Mouse (Mus musculus) lung, embryonic 16.5 days (tissue): ENCODE data around the gene Phf5a. TPM values are rescaled to one million over a fixed set of nuclear protein-coding genes. Genes with fewer than 3 reads are reported as not detected.

ENCODE experiments used
- ATAC-seq: fragments of 200-750 bp; cut with Nextera tagmentation; 2 replicates; pipeline ENCODE4 v1.8.0; 2017; ENCODE audit warnings: low read depth, mild to moderate bottlenecking, moderate library complexity
- H3K27ac ChIP-seq: fragments of 300-500 bp; sonication (generic); 2 replicates; pipeline ENCODE4 v1.5.1; 2014; ENCODE audit warnings: mild to moderate bottlenecking, control low read depth, low read length
- H3K27me3 ChIP-seq: fragments of 300-500 bp; sonication (generic); 2 replicates; pipeline ENCODE4 v1.6.1; 2014; ENCODE audit warnings: low read depth, low read length, mixed read lengths; ENCODE audit not compliant: control insufficient read depth, insufficient read depth
- H3K36me3 ChIP-seq: fragments of 300-500 bp; sonication (generic); 2 replicates; pipeline ENCODE4 v1.6.1; 2014; ENCODE audit warnings: low read length; ENCODE audit not compliant: control insufficient read depth, insufficient read depth
- H3K4me1 ChIP-seq: fragments of 300-500 bp; sonication (generic); replicated peaks from 2 replicates; pipeline ENCODE4 v1.6.1; 2014; ENCODE audit warnings: low read length, mixed read lengths; ENCODE audit not compliant: control insufficient read depth, insufficient read depth
- H3K4me2 ChIP-seq: fragments of 300-500 bp; sonication (generic); 2 replicates; pipeline ENCODE4 v1.6.1; 2014; ENCODE audit warnings: low read depth, low read length, control low read depth
- H3K4me3 ChIP-seq: fragments of 300-500 bp; sonication (generic); 2 replicates; pipeline ENCODE4 v1.5.1; 2014; ENCODE audit warnings: mild to moderate bottlenecking, low read length, control low read depth
- H3K9ac ChIP-seq: fragments of 300-500 bp; sonication (generic); 2 replicates; pipeline ENCODE4 v1.6.1; 2014; ENCODE audit warnings: low read length, control low read depth
- H3K9me3 ChIP-seq: fragments of 300-500 bp; sonication (generic); 2 replicates; pipeline ENCODE4 v1.6.1; 2016; ENCODE audit warnings: low read length; ENCODE audit not compliant: control insufficient read depth
- WGBS: fragments of 180-500 bp; shearing (Covaris S2); extraction: QIAGEN DNeasy Blood & Tissue Kit; methylation state at CpG from one replicate; pipeline ENCODE4 v1.1.7; 2014; 5-methylcytosine and 5-hydroxymethylcytosine counted together
- polyA plus RNA-seq: library from polyadenylated mRNA; unstranded; fragments of >200 nt; fragmentation: Nextera tagmentation; extraction: Ambion mirVana; gene quantifications from 2 replicates; pipeline ENCODE4 v1.2.1, GENCODE M21; 2015

Phf5a gene
- polyA plus RNA-seq, 1 experiment from 2014 or later = 146 TPM

DNA sequence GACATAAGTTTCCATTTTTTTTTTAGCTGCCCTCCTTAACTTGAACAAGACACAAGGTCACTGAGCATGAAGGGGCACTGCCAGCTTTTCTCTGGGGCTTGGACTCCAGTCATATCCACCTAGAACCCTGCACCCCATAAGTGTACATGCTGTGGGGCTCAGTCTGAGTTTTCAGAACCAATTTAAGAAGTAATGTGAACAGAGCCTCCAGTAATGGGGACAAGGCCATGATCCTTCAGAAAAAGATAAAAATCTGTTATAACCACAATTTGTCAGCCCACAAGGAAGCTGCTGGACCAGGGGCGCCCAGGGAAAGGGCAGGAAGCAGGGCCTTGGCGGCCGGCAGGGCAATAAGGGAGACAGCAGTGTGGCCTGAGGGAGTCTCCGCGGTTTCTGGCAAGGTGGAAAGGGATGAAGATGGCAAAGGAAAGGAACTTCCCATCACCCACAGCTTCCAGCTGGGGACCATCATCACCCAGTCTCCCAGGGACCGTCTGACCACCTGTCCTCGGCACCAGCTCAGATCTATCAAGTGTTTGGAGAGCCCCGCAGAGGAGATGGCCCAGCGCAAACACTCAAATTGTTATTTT lies 19.2 kb downstream of the Phf5a start:
- H3K4me2 ChIP-seq = no peak overlapping the region
- peaks cover 32% of the 10 kb centered on the region for H3K36me3 ChIP-seq
- ATAC-seq = no peak
- H3K27me3 ChIP-seq = no peaks in the 10 kb centered on the region
- H3K4me1 ChIP-seq = peaks cover 10% of the 10 kb centered on the region
- H3K9me3 ChIP-seq = no peaks in the 10 kb centered on the region
- H3K4me3 ChIP-seq = no peak overlapping the region
- 70% methylated on average over 9 of the region's 9 CpGs for WGBS
- H3K27ac ChIP-seq = no peak overlapping the region
- H3K9ac ChIP-seq = no peak overlapping the region

DNA sequence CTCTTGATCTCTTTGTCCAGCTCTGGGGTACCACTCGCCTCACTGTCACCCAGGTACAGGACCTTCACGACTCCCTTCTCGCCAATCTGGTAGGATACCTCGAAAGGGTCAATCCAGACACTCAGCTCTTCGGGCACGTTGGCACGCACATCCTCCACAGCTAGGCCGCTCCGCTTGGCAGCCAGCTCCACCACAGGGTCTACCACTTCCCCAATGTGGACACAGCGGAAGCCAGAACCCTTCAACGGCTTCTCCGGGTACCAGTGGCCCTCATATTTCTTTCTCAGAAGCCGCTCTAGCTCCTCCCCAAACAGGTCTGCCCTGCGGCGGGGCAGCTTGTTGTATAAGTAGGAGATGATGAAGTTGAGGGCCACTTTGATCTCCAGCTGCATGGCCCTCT lies 20.3 kb downstream of the Phf5a start:
- H3K4me1 ChIP-seq = peaks cover 10% of the 10 kb centered on the region
- H3K4me3 ChIP-seq = no peak overlapping the region
- H3K9ac ChIP-seq = no peak overlapping the region
- ATAC-seq = no peak
- H3K9me3 ChIP-seq = no peaks in the 10 kb centered on the region
- no peaks in the 10 kb centered on the region for H3K27me3 ChIP-seq
- no peak overlapping the region for H3K4me2 ChIP-seq
- H3K36me3 ChIP-seq = peaks cover 32% of the 10 kb centered on the region
- WGBS = 90% methylated on average over 15 of the region's 15 CpGs
- H3K27ac ChIP-seq = no peak overlapping the region

DNA sequence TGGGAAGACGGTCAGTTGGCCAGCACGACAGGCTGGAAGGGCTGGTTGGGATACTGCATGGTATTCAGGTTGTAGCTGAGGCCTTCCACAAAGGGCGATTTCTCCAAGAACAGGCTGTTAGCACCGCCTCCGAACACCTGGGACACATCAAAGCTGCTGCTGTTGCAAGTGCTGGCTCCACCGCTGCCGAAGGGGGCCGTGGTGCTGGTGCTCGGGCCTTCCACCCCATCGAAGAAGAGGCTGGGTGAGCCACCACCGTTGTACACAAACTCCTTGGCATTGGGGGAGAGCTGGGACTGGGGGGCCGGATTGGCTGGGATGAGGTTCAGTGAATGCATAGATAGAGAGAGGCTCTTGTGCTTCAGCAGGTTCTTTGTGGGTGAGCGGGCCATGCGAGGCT lies 21.0 kb downstream of the Phf5a start:
- H3K4me1 ChIP-seq = peaks cover 7% of the 10 kb centered on the region
- H3K27me3 ChIP-seq = no peaks in the 10 kb centered on the region
- no peaks in the 10 kb centered on the region for H3K9me3 ChIP-seq
- H3K4me2 ChIP-seq = no peak overlapping the region
- no peak overlapping the region for H3K27ac ChIP-seq
- no peak for ATAC-seq
- H3K9ac ChIP-seq = no peak overlapping the region
- H3K4me3 ChIP-seq = no peak overlapping the region
- H3K36me3 ChIP-seq = peaks cover 32% of the 10 kb centered on the region
- WGBS = 79% methylated on average over 14 of the region's 14 CpGs

DNA sequence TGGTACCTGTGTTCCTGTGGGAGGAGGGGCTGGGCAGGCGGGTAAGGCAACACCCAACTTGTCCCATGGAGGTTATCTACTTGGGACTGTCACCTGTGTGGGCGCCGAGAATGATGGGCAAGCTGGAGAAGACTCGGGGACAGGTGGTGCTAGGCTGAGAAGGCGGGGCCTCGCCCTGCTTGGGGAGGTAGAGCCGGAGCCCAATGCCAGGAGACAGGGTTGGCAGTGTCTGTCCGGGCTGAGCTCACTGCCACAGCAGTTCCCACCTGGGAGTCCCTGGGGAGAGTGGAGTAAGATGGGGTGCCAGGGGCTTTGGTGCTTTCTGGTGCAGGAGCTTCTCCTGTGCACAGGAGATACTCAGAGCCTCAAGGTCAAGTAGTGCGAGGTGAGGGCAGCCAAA lies 22.6 kb downstream of the Phf5a start:
- Histone ChIP-seq H3K4me1 (no peaks in the 10 kb centered on the region), H3K27ac (no peak overlapping the region), H3K36me3 (peaks cover 32% of the 10 kb centered on the region), H3K9me3 (no peaks in the 10 kb centered on the region), H3K4me3 (no peak overlapping the region), H3K27me3 (no peaks in the 10 kb centered on the region), H3K4me2 (no peak overlapping the region), H3K9ac (no peak overlapping the region)
- no peak for ATAC-seq
- 80% methylated on average over 9 of the region's 9 CpGs for WGBS

DNA sequence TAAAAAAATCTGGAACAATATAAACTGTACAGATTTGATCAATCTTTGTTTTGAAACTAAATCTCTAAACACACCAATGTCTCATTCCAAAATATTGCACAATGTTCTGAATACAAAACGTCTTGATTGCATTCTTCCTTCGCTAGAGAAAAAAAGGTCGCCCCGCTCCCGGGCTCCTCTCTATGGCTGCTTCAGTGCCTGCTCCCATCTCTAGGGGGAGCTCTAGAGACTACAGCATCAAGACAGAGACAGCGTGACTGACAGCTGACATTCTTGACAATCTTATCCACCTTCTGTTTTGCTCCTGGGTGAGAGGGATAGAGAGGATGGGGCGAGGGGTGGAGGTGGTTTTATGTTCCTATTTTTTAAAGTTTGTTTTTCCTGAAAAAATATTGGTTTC lies 23.4 kb downstream of the Phf5a start:
- ATAC-seq = peak; percentile 41; the same call in 1 of the 2 replicates
- Histone ChIP-seq H3K4me1 (no peaks in the 10 kb centered on the region), H3K4me3 (no peak overlapping the region), H3K9me3 (no peaks in the 10 kb centered on the region), H3K4me2 (no peak overlapping the region), H3K27ac (no peak overlapping the region), H3K27me3 (no peaks in the 10 kb centered on the region), H3K36me3 (peaks cover 27% of the 10 kb centered on the region), H3K9ac (no peak overlapping the region)
- WGBS = 29% methylated on average over 7 of the region's 7 CpGs

DNA sequence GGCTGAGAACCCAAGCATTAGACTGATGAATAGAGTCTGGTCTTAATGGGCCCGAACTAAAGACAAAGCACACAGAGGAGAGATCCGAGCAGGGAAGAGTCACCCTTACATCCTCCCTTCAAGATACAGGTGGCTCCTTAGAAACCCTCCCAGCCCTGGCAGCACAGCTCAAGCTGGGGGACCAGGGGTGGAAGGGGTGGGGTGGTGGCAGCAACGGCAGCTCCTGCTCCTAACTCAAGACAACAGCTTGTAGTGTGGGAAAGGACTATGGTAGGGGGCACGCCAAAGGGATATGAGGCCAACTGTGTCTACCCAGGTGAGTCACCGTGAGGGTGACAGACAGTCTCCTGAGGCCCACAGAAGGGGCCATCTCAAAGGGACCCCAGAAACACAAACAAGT lies 23.9 kb downstream of the Phf5a start:
- H3K27me3 ChIP-seq = no peaks in the 10 kb centered on the region
- WGBS = 83% methylated on average over 5 of the region's 5 CpGs
- H3K36me3 ChIP-seq = peaks cover 27% of the 10 kb centered on the region
- H3K4me3 ChIP-seq = no peak overlapping the region
- no peak overlapping the region for H3K4me2 ChIP-seq
- ATAC-seq = no peak
- no peaks in the 10 kb centered on the region for H3K4me1 ChIP-seq
- no peak overlapping the region for H3K9ac ChIP-seq
- H3K9me3 ChIP-seq = no peaks in the 10 kb centered on the region
- H3K27ac ChIP-seq = no peak overlapping the region

DNA sequence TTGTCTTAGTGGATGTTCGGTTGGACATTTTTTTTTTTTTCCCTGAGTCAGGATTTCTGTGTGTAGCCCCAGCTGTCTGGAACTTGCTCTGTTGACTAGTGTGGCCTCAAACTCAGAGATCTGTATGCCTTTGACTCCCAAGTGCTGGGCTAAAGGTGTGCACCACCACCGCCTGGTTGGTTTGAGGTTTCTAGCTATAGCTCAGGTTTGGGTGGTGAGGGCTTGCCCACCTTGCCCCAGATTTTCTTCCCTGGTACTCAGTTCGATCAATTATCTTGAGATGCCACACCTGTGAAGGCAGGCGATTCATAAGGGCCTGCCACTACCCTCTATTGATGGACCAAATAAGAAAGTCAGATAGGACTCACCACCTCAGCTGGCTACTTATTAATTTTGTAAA lies 24.6 kb downstream of the Phf5a start:
- H3K27ac ChIP-seq = no peak overlapping the region
- H3K36me3 ChIP-seq = peaks cover 27% of the 10 kb centered on the region
- H3K4me1 ChIP-seq = no peaks in the 10 kb centered on the region
- H3K27me3 ChIP-seq = no peaks in the 10 kb centered on the region
- no peak overlapping the region for H3K4me2 ChIP-seq
- H3K9ac ChIP-seq = no peak overlapping the region
- H3K4me3 ChIP-seq = no peak overlapping the region
- ATAC-seq = no peak
- 80% methylated on average over 4 of the region's 4 CpGs for WGBS
- H3K9me3 ChIP-seq = no peaks in the 10 kb centered on the region

DNA sequence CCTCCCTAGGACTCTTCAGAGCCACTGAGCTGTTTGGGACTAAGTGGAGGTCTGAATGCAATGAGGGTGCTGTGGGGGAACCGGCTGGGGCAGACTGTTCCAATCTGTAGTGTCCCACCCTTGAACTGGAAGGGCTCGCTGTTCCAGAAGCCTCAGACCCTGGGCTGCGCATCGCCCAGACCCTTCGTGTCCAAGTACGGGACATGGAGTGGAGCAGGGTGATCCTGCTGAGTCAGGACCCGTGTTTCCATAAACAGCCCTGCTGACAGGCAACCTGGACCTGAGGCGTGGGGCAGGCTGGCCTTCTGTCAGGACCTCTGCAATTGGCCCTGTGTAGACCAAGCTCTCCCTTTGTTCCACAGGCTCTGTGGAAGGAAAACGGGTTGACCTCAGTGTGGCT lies 25.0 kb downstream of the Phf5a start:
- Histone ChIP-seq H3K4me1 (no peaks in the 10 kb centered on the region), H3K36me3 (peaks cover 24% of the 10 kb centered on the region), H3K9me3 (no peaks in the 10 kb centered on the region), H3K27ac (no peak overlapping the region), H3K4me2 (no peak overlapping the region), H3K27me3 (no peaks in the 10 kb centered on the region), H3K4me3 (no peak overlapping the region), H3K9ac (no peak overlapping the region)
- WGBS = 80% methylated on average over 9 of the region's 9 CpGs
- ATAC-seq = no peak

DNA sequence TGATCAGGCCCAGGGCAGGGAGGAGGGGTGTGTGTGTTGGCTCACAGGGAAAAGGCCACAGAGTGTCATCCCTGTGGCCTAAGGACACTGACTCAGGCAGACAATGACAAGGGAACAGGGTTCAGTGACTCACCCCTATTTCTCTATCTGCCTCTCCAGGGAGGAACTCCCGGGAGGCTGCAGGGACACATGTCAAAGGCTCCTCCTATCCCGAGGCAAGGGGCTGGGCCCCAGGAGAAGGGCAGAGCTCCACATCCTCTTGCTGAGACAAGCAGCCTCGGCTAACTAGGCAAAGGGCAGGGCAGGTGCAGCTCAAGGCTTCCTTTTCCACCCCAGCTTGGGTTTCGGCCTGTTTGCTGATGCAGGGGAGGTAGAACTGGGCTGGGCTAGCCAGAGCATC lies 26.0 kb downstream of the Phf5a start:
- no peaks in the 10 kb centered on the region for H3K4me1 ChIP-seq
- no peak overlapping the region for H3K4me2 ChIP-seq
- H3K27ac ChIP-seq = no peak overlapping the region
- H3K27me3 ChIP-seq = no peaks in the 10 kb centered on the region
- no peak overlapping the region for H3K9ac ChIP-seq
- H3K4me3 ChIP-seq = no peak overlapping the region
- H3K9me3 ChIP-seq = no peaks in the 10 kb centered on the region
- no peak for ATAC-seq
- WGBS = 29% methylated on average over 4 of the region's 4 CpGs
- peaks cover 13% of the 10 kb centered on the region for H3K36me3 ChIP-seq
